Mouse (Mus musculus): ENCODE results near the gene Olfr902.

DNA sequence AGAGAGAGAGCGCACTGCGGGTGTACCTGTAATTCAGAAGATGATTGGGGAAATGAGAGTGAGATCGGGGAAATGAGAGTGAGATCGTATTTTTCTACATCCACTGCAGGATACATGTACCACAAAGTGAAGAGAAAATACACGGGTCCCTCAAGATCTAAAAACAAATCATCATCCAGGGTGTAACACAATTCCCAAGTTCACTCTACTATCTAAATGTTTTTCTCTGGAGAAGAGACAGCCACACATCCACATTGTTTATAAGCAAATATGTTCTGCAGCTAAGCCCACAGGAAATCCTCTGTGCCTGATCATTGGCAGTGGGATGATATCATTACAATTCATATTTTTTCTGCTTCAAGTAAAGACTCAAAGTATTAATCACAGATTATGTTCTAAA is at the start of gene Olfr902:
- TF ChIP-seq CTCF (IDR thresholded peaks at IDR 0.05; ENCODE audit: insufficient read depth, low read depth, low read length) (no peak), POLR2A (IDR thresholded peaks at IDR 0.05; ENCODE audit: insufficient read depth, low read depth, low read length) (no peak)
